Mouse (Mus musculus): Measurements from ENCODE around the gene Vmn2r89. TPM values are rescaled to one million over a fixed set of nuclear protein-coding genes. Genes with fewer than 3 reads are reported as not detected.
A peak's percentile ranks its signal among the peaks of the same experiment; 100 is the strongest.
"Not testable (repeated sequence)": the region's sequence is repeated elsewhere in the genome, so short reads cannot be mapped to it uniquely, and the experiment has no call there.

Vmn2r89 gene
- not detected in 2 replicates for total RNA-seq (2021)
- long read RNA-seq, result 0 reads

DNA sequence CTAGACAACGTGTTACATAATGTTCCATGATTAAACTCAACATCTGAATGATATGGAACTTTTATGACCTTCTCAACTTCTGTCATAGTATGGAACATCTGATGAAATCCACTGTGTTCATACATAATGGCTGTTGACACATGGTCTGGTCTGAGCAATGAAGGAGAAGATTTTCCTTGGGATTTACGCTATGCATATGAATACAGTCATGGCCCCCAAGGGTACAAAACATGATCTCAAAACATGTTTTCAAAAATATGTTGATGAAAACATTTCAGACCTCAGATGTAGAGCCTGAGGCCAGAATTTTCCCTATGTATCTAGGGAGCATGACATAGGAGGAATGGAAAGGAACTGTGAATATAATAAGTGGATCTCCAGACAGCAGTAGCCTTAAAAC lies at the start of gene Vmn2r89:
Vmn2r89 (plus strand) TSS at position 301 of the 400 bp plus-strand sequence.
- DNase-seq, result not testable (repeated sequence)

DNA sequence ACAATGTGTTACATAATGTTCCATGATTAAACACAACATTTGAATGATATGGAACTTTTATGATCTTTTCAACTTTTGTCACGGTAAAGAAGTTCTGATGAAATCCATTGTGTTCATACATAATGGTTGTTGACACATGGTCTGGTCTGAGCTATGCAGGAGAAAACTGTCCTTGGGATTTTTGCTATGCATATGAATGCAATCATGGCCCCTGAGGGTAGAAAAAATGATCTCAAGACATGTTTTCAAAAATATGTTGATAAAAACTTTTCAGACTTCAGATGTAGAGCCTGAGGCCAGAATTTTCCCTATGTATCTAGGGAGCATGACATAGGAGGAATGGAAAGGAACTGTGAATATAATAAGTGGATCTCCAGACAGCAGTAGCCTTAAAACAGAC lies 41.1 kb upstream of the Vmn2r89 start, which contains the start of gene Vmn2r88:
Vmn2r88 (plus strand) TSS at position 301 of the 400 bp plus-strand sequence.
- DNase-seq, result no peak

DNA sequence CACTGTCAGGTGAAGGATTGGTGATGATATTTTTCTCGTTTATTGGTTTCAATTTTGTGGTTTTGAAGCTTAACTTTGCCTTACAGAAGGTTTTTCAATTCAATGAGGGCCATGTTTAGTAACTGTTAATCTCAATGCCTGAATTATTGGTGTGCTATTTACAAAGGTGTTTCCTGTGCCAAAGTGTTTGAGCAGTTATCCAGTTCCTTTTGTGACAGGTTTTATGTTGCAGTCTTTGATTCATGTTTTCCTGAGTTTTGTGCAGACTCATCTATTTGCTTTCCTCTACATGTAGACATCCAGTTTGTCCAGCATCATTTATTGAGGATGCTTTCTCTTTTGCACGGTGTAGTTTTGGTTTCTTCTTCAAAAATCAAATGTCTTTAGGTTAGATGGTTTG lies 27.8 kb upstream of the Vmn2r89 start:
- no peak for DNase-seq

DNA sequence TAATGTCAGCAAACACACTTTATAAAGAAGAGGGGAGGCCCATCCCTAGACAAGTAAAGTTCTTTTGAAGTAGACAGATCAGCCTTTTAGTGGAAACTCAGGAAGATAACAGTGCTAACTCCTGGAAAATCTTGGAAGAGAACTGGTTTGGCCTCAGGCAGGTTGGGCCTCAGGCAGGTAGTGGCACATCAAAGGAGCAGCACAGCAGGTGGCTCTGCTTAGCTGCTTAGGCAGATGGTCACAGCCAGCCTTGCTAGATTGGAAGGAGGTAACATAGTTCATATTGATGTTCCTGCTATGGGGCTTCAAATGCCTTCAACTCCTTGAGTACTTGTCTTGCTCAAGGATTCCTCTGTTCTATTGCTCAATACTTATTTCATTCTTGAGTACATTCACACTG lies 21.5 kb upstream of the Vmn2r89 start:
- DNase-seq, result not testable (repeated sequence)

DNA sequence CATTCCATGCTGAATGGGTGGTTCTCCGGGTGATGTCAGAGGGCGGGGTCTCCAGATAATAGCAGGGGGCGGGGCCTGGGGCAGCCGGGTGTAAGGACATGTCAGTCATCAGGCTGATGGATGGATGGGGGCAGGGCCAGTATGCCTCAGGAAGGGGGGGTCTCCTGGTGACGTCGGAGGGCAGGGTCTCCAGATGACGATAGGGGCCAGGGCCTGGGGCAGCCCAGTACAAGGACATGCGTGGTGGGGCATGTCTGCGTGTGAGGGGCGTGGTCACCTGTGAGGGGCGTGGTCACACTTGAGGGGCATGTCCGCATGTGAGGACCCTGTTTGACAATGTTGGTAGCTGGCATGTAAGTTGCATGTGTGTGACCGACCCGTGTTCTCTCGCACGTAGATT lies 17.1 kb upstream of the Vmn2r89 start:
- DNase-seq, result no peak

DNA sequence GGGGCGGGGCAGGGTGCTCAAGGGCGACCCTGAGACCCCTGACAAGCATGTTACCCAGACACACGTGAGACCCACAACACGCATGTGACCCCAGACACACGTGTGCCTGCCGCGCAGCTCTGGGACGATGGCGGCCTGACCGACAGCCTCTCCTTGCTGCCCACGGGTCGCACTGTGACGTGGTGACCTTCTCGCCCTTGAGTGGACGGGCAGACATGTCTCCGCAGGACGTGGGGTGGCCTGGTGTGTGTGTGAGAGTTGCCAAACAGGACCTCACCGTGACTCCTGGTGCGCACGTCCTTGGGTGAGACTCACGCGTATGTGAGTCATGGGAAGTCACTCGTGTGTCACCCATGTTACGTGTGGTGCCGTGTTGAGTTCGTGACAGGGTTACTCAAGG lies 16.6 kb upstream of the Vmn2r89 start:
- peak; percentile 2 for DNase-seq

DNA sequence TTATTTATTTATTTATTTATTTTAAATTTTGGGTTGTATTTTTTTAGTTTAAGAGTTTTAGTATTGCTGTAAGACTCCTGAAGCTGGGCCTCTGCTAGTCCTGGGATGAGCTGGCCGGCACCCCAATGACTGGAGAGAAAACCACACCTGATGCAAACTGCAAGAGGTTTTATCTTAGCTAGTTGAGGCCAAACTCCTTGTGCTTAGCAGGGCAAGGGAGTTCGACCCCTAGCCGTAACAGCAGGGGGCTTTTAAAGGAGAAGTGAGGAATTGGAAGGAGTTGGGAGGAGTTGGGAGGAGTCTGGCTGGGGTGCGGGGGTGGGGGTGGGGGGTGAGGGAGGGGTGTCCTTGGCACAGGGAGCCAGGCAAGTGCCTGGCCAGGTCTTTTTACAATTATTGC lies 12.7 kb upstream of the Vmn2r89 start:
- DNase-seq, result no peak

DNA sequence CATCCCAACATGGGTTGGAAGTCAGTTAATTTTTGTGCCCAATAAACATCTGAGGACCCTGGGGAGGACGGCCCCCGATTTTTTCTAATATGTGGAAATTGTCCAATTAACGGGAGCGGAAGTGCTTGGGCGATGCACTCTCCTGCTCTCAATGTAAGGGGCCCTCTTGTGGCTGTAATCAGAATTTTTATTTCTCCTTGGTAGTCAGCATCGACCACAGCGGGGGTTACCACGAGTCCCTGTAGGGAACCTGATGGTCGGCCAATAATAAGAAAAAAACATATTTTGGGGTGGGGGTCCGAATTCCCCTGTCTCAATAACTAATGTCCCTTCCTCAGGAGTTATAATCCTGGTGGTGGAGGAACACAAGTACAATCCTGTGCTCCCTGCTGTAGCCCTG lies 28.6 kb downstream of the Vmn2r89 start:
- DNase-seq, result not testable (repeated sequence)

DNA sequence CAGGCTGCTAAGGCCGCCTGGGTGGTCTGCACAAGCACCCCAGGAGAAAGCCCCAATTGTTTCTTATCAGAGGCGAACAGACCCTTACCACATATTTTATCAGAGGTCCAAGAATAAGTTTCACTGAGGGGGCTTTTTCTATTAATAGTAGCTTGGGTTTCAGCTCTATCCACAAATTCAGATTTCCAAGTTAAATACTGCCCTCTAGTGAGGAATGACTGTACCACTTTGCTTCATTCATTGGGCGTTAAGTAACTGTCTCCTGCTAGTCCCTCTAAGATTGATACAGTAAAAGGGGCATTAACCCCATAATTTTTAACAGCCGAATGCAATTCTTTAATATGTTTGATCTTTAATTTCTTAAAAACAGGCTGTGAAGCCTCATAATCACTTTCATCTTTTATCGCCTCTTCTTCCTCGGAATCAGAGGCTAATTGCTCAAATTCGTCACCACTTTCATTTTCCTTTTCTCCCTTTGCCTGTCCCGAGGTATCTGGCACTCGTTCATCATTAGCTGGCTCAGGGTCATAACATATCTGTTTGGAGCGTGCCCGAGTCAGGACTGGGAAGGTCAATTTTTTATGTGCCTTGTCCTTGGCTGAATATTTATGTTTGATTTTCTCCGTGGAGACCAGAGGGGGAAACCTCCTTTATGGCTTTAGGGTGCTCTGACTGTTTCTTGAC lies 29.8 kb downstream of the Vmn2r89 start:
- peak; percentile 32 for DNase-seq

DNA sequence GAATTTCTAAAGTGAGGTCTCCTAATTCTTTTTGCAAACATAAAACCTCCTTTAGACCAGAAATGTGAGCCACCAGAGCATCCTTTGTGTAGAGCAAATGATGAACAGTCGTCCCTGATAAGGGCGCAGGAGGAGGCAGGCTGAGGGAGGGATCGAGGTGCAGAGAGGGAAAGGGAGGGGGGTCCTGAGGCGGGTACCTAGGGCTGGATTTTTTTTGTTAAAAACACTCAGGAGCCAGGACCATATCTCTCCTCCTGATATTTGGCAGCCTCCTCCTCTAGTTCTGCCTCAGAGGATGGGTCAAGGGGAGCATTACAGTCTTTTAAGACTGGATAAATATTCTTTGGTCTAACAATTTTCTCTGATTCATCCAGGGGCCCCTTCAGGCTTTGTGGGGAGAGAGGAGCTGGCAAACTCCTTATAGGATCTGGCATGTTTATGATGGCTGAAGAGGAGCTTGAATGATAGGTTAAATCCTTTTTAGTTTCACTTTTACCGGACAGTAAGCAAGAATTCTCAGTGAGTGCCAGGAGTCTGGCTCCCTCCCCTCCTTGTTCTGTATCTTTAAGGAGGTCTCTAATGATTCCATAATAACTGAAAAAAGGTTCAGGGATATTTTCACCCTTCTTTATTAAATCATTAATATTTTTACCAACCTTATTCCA lies 30.5 kb downstream of the Vmn2r89 start:
- peak; percentile 8 for DNase-seq

DNA sequence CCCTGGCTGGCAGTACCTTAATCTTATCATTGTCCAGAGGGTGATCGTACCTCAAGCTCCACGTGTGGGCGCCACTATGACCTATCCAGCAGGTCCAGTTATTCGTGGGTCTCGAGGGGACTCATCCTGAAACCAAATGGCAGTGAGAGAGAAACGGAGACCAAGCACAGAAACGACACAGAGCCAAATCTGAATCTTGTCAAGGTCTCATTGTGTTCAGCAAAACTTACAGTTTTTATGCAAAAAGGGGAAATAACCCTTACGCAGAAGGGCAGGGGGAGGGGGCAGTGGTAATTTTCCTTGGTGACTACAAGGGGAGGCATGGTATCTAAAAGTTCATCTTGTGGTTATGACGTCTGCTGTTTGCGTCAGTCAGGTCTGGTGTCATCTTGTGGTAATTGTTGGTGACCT lies 31.3 kb downstream of the Vmn2r89 start:
- DNase-seq, result peak; percentile 8

DNA sequence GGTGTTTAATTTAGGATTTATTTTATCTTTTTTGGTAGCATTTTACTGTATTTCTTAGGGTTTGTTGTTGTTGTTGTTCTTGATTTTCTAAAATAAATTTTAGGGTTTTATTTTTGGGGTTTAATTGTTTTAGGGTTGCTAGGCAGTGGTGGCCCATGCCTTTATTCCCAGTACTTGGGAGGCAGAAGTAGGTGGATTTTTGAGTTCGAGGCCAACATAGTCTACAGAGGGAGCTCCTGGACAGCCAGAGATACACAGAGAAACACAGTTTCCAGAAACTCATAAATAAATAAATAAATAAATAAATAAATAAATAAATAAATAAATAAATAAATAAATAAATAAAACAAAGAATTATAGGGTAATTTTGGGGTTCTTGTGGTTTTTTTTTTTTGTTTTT lies 32.0 kb downstream of the Vmn2r89 start:
- no peak for DNase-seq

DNA sequence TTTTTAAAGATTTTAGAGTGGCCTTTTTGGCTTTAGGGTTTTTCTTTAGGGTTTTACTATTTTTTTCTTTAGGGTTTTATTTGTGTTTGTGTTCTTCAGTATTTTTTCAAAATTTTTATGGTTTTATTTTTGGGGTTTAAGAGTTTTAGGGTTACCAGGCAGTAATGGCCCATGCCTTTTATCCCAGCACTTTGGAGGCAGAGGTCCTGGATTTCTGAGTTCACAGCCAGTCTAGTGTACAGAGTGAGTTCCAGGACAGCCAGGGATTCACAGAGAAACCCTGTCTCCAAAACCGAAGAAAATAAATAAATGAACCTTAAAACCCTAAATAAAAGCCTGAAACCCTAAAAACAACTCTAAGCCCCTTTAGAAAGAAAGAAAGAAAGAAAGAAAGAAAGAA lies 34.5 kb downstream of the Vmn2r89 start:
- DNase-seq, result no peak

DNA sequence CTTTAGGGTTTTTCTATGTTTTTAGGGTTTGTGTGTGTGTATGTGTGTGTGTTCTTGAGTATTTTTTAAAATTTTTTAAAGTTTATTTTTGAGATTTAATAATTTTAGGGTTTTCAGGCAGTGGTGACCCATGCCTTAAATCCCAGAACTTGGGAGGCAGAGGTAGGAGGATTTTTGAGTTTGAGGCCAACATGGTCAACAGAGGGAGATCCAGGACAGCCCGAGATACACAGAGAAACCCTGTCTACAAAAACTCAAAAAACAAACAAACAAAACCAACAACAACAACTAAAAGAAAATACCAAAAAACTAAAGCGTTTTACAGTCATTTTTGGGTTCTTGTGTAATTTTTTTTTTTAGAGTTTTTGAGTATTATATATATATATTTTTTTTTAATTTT lies 44.1 kb downstream of the Vmn2r89 start:
- DNase-seq, result no peak

DNA sequence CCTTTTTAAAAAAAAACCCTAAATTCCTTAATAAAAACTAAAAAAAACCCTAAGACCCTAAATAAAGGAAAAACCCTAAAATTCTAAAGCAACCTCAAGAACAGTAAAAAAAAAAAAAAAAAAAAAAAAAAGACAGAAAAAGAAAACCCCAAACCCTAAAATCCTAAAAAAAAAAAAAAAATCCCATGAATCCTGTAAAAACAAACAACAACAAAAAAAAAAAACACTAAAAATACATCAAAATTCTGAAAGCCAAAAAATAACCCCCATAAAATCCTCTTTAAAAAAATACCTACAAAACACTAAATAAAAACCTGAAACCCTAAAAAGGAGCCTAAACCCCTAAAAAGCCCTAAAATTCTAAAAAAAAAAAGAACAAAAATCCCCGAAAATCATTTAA lies 45.3 kb downstream of the Vmn2r89 start:
- DNase-seq, result no peak

DNA sequence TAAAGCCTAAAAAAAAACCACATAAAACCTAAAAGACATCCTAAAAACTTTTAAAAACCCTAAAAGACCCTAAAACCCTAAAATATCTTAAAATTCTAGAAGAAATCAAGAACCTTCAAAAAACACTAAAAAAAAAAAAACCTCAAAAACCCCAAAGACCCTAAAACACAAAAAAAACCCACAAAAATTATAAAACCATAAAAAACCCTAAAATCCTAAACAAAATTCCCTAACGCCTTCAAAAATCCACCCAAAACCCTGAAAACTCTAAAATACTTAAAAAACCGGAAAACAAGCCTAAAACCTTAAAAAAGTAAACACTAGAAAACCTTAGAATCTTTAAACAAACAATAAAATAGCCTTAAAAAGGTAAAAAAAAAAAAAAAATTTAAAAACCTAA lies 46.3 kb downstream of the Vmn2r89 start:
- no peak for DNase-seq

DNA sequence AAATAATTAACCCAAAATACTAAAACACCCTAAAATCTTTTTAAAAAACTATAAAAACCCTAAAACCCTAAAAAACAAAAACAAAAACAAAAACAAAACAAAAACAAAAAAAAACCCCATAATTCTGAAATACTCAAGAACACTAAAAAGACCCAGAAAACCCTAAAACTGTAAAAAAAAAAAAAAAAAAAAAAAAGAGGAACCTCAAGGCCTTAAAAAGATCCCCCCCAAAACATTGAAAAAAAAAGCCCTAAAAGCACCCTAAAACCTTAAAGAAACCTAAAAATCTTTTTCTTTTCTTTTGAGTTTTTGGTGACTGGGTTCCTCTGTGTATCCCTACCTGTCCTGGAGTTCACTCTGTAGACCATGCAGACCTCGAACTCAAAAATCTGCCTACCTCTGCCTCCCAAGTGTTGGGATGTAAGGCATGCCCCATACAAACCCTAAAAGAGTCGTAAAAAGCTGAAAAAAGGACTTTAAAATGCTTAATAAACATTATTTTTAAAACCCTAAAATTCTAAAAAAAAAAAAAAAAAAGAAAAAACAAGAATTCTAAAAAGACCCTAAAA lies 48.1 kb downstream of the Vmn2r89 start:
- DNase-seq, result no peak

DNA sequence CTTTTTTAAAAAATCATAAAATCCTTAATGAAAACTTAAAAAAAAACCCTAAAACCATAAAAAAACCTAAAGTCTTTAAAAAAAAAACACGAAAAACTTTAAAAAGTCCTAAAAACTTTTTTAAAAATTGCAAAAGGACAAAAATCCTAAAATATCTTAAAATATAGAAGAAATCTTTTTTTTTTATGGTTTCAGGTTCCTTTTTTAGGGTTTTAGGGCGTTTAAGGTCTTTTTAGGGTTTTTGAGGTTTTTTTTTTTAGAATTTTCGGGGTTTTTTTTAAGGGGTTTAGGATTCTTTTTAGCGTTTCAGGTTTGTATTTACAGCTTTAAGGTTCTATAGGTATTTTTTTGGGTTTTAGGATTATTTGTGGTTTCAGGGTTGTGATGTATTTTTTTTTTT lies 48.8 kb downstream of the Vmn2r89 start:
- DNase-seq, result no peak

DNA sequence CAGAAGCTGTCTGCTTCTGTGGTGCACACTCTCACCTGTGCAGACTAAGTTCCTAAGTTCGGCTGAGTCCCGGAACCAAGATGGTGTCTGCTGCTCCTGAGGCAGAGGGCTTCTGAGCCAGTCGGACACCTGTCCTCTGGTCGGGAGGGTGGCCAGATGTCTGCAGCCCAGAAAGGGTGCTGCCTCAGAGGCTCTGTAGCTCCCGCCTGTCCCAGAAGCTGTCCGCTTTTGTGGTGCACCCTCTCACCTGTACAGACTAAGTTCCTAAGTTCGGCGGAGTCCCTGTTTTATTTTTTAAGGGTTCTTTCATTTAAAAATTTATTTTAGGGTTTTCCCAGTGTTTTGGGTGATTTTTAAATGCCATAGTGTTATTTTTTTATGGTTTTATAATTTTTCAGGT lies 55.8 kb downstream of the Vmn2r89 start:
- DNase-seq, result no peak
